Mouse (Mus musculus) erythroblast, embryonic 14.5 days (primary cell): ENCODE measurements around the gene Zfp169. TPM values are rescaled to one million over a fixed set of nuclear protein-coding genes. Genes with fewer than 3 reads are reported as not detected.
"Not testable (repeated sequence)": the region's sequence is repeated elsewhere in the genome, so short reads cannot be mapped to it uniquely, and the experiment has no call there.

Experiments used
- H3K27me3 ChIP-seq: 2 replicates; pipeline ENCODE4 v1.6.1; 2012; ENCODE audit warnings: inconsistent platforms; ENCODE audit not compliant: control insufficient read depth
- H3K36me3 ChIP-seq: 2 replicates; pipeline ENCODE4 v1.6.1; 2012; ENCODE audit warnings: mild to moderate bottlenecking, inconsistent platforms; ENCODE audit not compliant: control insufficient read depth
- H3K4me1 ChIP-seq: 2 replicates; pipeline ENCODE4 v1.6.1; 2012; ENCODE audit warnings: inconsistent platforms; ENCODE audit not compliant: control insufficient read depth
- H3K4me3 ChIP-seq: replicated peaks from 2 replicates; pipeline ENCODE3; 2012; ENCODE audit warnings: moderate library complexity, mild to moderate bottlenecking, inconsistent platforms
- H3K9me3 ChIP-seq: 2 replicates; pipeline ENCODE4 v1.6.1; 2012; ENCODE audit warnings: low read length, inconsistent platforms, mixed read lengths; ENCODE audit not compliant: control insufficient read depth
- GATA1 ChIP-seq: IDR thresholded peaks from 2 replicates; pipeline ENCODE4 v1.6.1; 2012; ENCODE audit warnings: low read length, inconsistent platforms, mixed read lengths
- TAL1 ChIP-seq: IDR thresholded peaks from 3 replicates; pipeline ENCODE4 v1.6.1; 2012; ENCODE audit warnings: low read length, inconsistent platforms, mixed read lengths
- polyA plus RNA-seq: library from polyadenylated mRNA; stranded (reverse); fragments of >175 nt; gene quantifications from 2 replicates; pipeline ENCODE4 v1.2.3, GENCODE M21; 2012

Zfp169 gene
- polyA plus RNA-seq, 1 experiment: 0.01 TPM

DNA sequence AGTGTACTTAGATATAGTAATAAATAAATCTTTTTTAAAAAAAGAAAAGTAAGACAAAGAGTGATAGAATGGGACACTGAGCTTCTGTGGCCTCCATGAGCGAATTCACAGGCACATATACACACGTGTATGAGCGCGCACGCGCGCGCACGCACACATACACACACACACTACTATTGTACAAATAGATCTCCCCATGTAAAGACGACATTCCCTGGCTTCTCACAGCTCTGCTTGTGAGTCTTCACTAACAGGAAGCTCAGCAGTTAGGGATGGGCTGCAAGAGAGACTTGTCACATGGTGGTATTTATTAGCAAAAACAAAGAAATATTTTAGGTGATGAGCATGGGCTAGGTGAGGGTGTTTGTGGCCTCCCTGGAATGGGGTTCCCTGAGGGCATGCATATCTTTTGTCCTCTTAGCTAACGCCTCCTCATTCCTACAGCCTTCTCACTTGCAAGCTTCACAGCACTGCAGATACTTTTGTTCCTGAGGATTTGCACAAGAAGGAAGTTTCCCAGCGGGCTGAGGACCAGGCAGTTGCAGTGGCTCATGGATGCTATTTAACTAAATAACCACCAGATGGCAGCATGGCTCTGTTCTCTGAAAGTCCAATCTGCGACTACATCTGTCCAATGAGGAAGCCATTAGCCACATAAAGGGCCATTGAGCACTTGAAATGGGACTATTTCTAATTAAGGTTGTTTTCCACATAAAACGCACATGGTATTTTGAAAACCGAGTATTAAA lies 15.0 kb upstream of the Zfp169 start:
- TF ChIP-seq GATA1: no peak
- TF ChIP-seq TAL1: no peak
- H3K4me3 ChIP-seq: no peak overlapping the region
- no peaks in the 10 kb centered on the region for H3K9me3 ChIP-seq
- peaks cover 3% of the 10 kb centered on the region; the same call in 1 of the 2 replicates for H3K27me3 ChIP-seq
- no peaks in the 10 kb centered on the region; the same call in 1 of the 2 replicates for H3K4me1 ChIP-seq
- peaks cover under 1% of the 10 kb centered on the region for H3K36me3 ChIP-seq

DNA sequence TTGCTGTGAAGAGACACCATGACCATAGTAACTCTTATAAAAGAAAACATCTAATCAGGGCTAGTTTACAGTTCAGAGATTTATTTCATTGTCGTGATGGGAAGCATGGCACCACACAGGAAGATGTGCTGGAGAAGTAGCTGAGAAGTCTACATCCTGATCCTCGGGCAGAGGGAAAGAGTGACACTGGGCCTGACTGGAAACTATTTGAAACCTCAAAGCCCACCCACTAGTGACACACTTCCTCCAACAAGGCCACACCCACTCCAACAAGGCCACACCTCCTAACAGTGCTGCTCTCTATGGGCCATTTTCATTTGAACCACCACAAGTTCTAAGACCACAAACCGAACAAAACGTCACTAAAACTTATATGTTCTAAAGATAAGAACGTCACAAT lies 12.5 kb upstream of the Zfp169 start:
- TF ChIP-seq GATA1 (no peak), TAL1 (no peak)
- peaks cover 3% of the 10 kb centered on the region; the same call in 1 of the 2 replicates for H3K27me3 ChIP-seq
- no peaks in the 10 kb centered on the region for H3K36me3 ChIP-seq
- no peak overlapping the region for H3K4me3 ChIP-seq
- no peaks in the 10 kb centered on the region for H3K9me3 ChIP-seq
- H3K4me1 ChIP-seq: no peaks in the 10 kb centered on the region; the same call in 1 of the 2 replicates

DNA sequence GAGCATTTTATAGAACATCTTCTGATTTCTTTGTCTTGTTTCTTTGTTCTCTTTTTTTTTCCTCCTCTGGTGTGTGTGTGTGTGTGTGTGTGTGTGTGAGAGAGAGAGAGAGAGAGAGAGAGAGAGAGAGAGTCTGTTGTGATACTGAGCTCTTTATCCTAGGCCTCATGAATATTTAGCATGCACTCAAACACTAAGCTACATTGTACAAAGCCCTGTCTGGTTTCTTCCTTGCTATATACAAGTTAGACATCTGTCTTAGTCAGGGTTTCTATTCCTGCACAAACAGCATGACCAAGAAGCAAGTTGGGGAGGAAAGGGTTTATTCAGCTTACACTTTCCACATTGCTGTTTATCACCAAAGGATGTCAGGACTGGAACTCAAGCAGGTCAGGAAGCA lies 5.9 kb upstream of the Zfp169 start:
- not testable (repeated sequence) for H3K4me1 ChIP-seq, H3K9me3 ChIP-seq, H3K27me3 ChIP-seq, H3K4me3 ChIP-seq, H3K36me3 ChIP-seq

DNA sequence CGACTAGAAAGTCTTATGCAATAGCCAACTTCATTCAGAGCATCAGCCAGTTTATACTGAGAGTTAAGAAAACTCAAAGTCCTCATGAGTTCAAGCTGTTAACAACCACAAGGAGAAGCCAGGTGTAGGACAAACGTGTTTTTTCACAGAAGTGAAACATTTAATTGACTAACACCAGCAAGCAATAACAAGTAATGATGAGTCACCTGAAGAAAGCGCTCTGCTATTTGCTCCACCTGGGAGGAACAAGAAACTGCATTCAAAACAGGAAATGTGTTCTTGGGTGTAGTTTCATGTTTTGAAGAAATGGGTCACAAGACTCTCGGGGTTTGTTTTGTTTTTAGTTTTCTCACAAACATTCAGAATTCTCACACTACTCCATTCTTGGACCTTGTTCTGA lies 2.6 kb upstream of the Zfp169 start:
- TF ChIP-seq GATA1: no peak
- no peak for TF ChIP-seq TAL1

DNA sequence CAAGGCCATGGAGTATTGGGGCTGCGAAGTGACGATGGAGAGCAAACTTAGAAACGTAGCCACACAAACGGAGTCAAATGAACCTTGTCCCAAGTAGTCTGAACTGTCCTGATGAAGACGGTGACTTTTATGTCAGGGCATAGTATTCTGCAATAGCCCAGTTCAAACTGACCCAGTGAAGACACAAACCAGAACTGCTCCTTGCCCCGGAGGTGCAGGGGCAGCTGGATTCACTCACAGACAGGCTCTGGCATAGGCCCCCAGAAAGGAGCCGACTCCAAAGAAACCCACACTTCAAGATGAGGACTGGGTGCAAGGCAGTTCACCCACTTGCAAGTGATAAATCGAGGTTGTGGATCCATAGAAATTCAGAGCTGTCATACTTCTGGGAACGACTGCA lies 4.6 kb downstream of the Zfp169 start:
- H3K9me3 ChIP-seq: no peaks in the 10 kb centered on the region; the same call in 1 of the 2 replicates
- peaks cover 14% of the 10 kb centered on the region for H3K4me1 ChIP-seq
- no peaks in the 10 kb centered on the region for H3K27me3 ChIP-seq
- no peak overlapping the region for H3K4me3 ChIP-seq
- peaks cover 23% of the 10 kb centered on the region for H3K36me3 ChIP-seq
- TF ChIP-seq TAL1 (no peak), GATA1 (no peak)

More for the DNA sequence above, 2.6 kb upstream of the Zfp169 start:
- no peaks in the 10 kb centered on the region for H3K27me3 ChIP-seq
- H3K4me3 ChIP-seq: no peak overlapping the region
- no peaks in the 10 kb centered on the region for H3K9me3 ChIP-seq
- peaks cover 21% of the 10 kb centered on the region for H3K4me1 ChIP-seq
- H3K36me3 ChIP-seq: no peaks in the 10 kb centered on the region

DNA sequence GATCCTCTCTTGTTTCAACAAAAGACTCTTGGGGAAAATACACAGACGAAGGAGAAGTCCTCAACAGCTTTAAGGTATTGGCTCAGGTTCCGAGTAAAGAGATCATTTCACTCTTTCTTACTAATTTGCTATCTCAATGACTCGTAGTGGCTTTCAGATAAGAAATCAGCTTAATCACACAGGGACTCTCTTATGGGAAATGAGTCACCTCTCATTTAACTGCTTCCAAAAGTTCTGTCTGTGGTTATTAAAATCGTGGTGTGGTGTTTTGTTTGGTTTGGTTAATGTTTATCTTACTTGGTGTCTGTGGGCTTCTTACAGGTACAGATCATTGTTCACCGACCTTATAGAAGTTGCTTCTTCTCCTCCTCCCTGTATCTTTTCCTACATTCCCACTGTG lies 10.8 kb downstream of the Zfp169 start:
- TF ChIP-seq GATA1: no peak
- no peak for TF ChIP-seq TAL1
- Histone ChIP-seq H3K9me3 (peaks cover 4% of the 10 kb centered on the region; the same call in 1 of the 2 replicates), H3K27me3 (no peaks in the 10 kb centered on the region), H3K36me3 (peaks cover 43% of the 10 kb centered on the region), H3K4me3 (no peak overlapping the region), H3K4me1 (no peaks in the 10 kb centered on the region)

DNA sequence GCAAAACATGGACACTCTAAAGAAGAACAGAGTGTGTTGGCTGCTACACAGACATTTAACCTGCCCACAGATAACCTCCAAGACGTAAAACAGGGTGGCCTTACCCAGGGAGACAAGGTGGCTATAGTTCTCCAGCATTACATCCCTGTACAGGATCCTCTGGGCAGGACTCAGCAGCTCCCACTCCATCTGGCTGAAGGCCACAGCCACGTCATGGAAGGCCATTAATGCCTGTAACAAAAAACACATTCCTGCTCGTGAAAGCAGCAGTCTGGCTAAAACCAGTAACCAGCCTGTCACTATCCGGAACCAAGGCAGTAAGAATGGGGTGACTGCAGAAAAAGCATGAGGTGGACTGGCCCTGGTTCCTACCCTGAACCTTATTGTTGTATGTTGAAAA lies 14.6 kb downstream of the Zfp169 start:
- Histone ChIP-seq H3K27me3 (no peaks in the 10 kb centered on the region), H3K36me3 (peaks cover 26% of the 10 kb centered on the region)
- TF ChIP-seq TAL1: no peak
- TF ChIP-seq GATA1: no peak

DNA sequence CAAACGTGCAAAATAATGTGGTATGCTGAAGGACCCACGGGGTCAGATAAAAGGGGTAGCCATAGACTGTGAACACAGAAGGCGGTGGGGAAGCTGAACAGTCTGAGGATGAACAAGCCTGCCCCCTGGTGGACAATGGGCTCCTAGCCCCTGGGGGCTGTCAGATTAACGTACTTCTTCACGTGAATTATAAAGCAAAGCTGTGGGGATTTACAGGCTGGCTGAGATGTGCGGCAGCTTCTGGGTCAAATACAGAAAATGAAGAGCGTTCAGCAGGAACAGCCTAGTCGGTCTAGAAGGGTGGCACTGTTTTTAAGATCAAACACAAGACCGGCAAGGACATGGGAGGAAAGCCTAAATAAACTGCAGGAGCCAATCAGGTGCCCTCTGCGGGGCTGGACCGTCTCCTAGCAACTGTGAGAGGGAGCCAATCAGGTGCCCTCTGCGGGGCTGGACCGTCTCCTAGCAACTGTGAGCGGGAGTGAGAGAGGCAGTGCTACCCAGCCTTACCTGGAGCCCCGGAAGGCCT lies 15.5 kb downstream of the Zfp169 start:
- H3K27me3 ChIP-seq: no peaks in the 10 kb centered on the region
- H3K36me3 ChIP-seq: peaks cover 22% of the 10 kb centered on the region
- no peak for TF ChIP-seq TAL1
- no peak overlapping the region for H3K4me3 ChIP-seq
- H3K4me1 ChIP-seq: no peaks in the 10 kb centered on the region
- H3K9me3 ChIP-seq: peaks cover 4% of the 10 kb centered on the region

More for the DNA sequence above, 14.6 kb downstream of the Zfp169 start:
- no peaks in the 10 kb centered on the region for H3K4me1 ChIP-seq
- peaks cover 6% of the 10 kb centered on the region for H3K9me3 ChIP-seq
- H3K4me3 ChIP-seq: no peak overlapping the region

DNA sequence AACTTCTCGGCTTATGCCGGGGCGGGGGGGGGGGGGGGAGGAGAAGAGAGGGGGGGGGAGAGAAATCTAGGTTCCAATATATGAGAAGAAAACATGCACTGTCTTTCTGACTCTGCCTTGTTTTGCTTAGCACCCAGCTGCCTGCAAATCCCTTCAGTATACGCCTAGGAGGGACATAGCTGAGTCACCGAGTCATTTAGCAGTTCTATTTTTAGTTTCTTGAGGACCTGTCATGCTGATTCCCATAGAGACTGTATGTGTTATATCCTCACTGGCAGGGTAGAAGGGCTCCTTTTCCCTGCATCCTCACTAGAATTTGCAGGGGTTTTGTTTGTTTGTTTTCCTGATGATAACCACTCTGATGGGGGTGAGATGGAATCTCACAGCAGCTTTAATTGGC lies 20.1 kb downstream of the Zfp169 start:
- Histone ChIP-seq H3K9me3 (peaks cover 20% of the 10 kb centered on the region), H3K4me1 (no peaks in the 10 kb centered on the region), H3K36me3 (peaks cover 40% of the 10 kb centered on the region), H3K27me3 (no peaks in the 10 kb centered on the region), H3K4me3 (no peak overlapping the region)
- no peak for TF ChIP-seq GATA1
- TF ChIP-seq TAL1: no peak
